Mouse (Mus musculus): ENCODE measurements around the gene Csnk1e. TPM values are rescaled to one million over a fixed set of nuclear protein-coding genes. Genes with fewer than 3 reads are reported as not detected.

The Csnk1e gene
- polyA plus RNA-seq, 1 experiment from 2014 or later: 280 TPM

MicroRNA genes within 50 kb of the gene (microRNA counts, 519-probe panel; counts per million panel counts)
- microRNA mmu-miR-1943: 470 counts per million, percentile 58 among the panel's probes with 10 or more counts

Small RNAs within 50 kb of the gene (microRNA-seq; reads per million reads assigned to microRNA genes)
- gene Gm44302: not detected
- gene Mir1943: 1.9 reads per million

Other genes starting within 250 kb of the Csnk1e start
- gene Pick1, start 226.4 kb downstream of the Csnk1e start, polyA plus RNA-seq (2016; fragmentation: Nextera tagmentation; extraction: Ambion mirVana): 67.1 and 72.6 TPM in 2 replicates
- 1.0 TPM in 2 replicates for gene Gm49486, start 226.2 kb downstream of the Csnk1e start, polyA plus RNA-seq (2016; fragmentation: Nextera tagmentation; extraction: Ambion mirVana)
- gene Slc16a8, start 200.8 kb downstream of the Csnk1e start, polyA plus RNA-seq (2016; fragmentation: Nextera tagmentation; extraction: Ambion mirVana): 0.36 and 0.66 TPM in 2 replicates
- 0.92 and 4.1 TPM in 2 replicates for gene Baiap2l2, start 170.0 kb downstream of the Csnk1e start, polyA plus RNA-seq (2016; fragmentation: Nextera tagmentation; extraction: Ambion mirVana)
- 36.5 and 38.9 TPM in 2 replicates for gene Pla2g6, start 127.2 kb downstream of the Csnk1e start, polyA plus RNA-seq (2016; fragmentation: Nextera tagmentation; extraction: Ambion mirVana)
- 1.4 and 1.5 TPM in 2 replicates for gene Maff, start 108.9 kb downstream of the Csnk1e start, polyA plus RNA-seq (2016; fragmentation: Nextera tagmentation; extraction: Ambion mirVana)
- 46.2 and 52.0 TPM in 2 replicates for gene Tmem184b, start 52.0 kb downstream of the Csnk1e start, polyA plus RNA-seq (2016; fragmentation: Nextera tagmentation; extraction: Ambion mirVana)
- gene Kcnj4, start 49.7 kb upstream of the Csnk1e start, polyA plus RNA-seq (2016; fragmentation: Nextera tagmentation; extraction: Ambion mirVana): not detected in 2 replicates
- 32.2 and 39.2 TPM in 2 replicates for gene Kdelr3, start 60.8 kb upstream of the Csnk1e start, polyA plus RNA-seq (2016; fragmentation: Nextera tagmentation; extraction: Ambion mirVana)
- gene Ddx17, start 91.2 kb upstream of the Csnk1e start, polyA plus RNA-seq (2016; fragmentation: Nextera tagmentation; extraction: Ambion mirVana): 76.5 and 77.2 TPM in 2 replicates
- 2.0 and 2.2 TPM in 2 replicates for gene Dmc1, start 149.5 kb upstream of the Csnk1e start, polyA plus RNA-seq (2016; fragmentation: Nextera tagmentation; extraction: Ambion mirVana)
- 5.5 and 5.9 TPM in 2 replicates for gene Fam227a, start 203.4 kb upstream of the Csnk1e start, polyA plus RNA-seq (2016; fragmentation: Nextera tagmentation; extraction: Ambion mirVana)
- 63.7 and 69.0 TPM in 2 replicates for gene Cby1, start 203.6 kb upstream of the Csnk1e start, polyA plus RNA-seq (2016; fragmentation: Nextera tagmentation; extraction: Ambion mirVana)
- 239 and 249 TPM in 2 replicates for gene Tomm22, start 215.3 kb upstream of the Csnk1e start, polyA plus RNA-seq (2016; fragmentation: Nextera tagmentation; extraction: Ambion mirVana)
- 29.0 and 29.7 TPM in 2 replicates for gene Josd1, start 232.4 kb upstream of the Csnk1e start, polyA plus RNA-seq (2016; fragmentation: Nextera tagmentation; extraction: Ambion mirVana)
- gene Gtpbp1, start 235.3 kb upstream of the Csnk1e start, polyA plus RNA-seq (2016; fragmentation: Nextera tagmentation; extraction: Ambion mirVana): 41.4 and 45.5 TPM in 2 replicates

Measured in hindbrain, embryonic 12.5 days (tissue).